Mouse (Mus musculus) embryonic fibroblast, embryonic 13.5 days (primary cell): Measurements from ENCODE around the gene Klf7.

Experiments
- CTCF ChIP-seq: IDR thresholded peaks from 2 replicates; pipeline ENCODE4 v1.5.1; 2011; ENCODE audit warnings: mild to moderate bottlenecking, control low read depth, low read length, moderate library complexity, borderline replicate concordance; ENCODE audit not compliant: insufficient read depth
- POLR2A ChIP-seq: IDR thresholded peaks from 2 replicates; pipeline ENCODE4 v1.6.1; 2011; ENCODE audit warnings: low read depth, mild to moderate bottlenecking, control low read depth, low read length, moderate library complexity

GRCm38 (mm10) chr1:64003525-64004291, 118.4 kb downstream of the Klf7 start:
- TF ChIP-seq POLR2A (no peak), CTCF (no peak)
